Mouse (Mus musculus) layer of hippocampus, postnatal 10 days (tissue): ENCODE results near the gene Vwde. TPM values are rescaled to one million over a fixed set of nuclear protein-coding genes. Genes with fewer than 3 reads are reported as not detected.
A peak's percentile ranks its signal among the peaks of the same experiment; 100 is the strongest.

Experiments
- DNase-seq, 2 experiments: peaks; one replicate each; pipeline ENCODE4 v3.0.0; 2021; ENCODE audit warnings: low spot score in 2 of 2
- long read RNA-seq: library from polyadenylated mRNA; stranded (forward); transcript quantifications from one replicate; pipeline ENCODE4 v2.0.0, GENCODE M21; 2023
- total RNA-seq, 2 experiments: library from RNA; stranded (reverse); gene quantifications; 2 replicates each; pipeline ENCODE4 v1.2.3; 2021

The Vwde gene
- total RNA-seq, result under 1 TPM; 0.09 to 0.36 TPM
- long read RNA-seq, result 0 reads

- peak in 1 of 2 experiments; percentile 8 for DNase-seq
Observed at GRCm38 (mm10) chr6:13224596-13225227, at the start of gene Vwde. TSS of gene Vwde (minus strand) at chr6:13224965.

GRCm38 (mm10) chr6:13255341-13255740 lies 30.6 kb upstream of the Vwde start:
- no peak for DNase-seq

- DNase-seq, result no peak
Observed at GRCm38 (mm10) chr6:13248317-13248969, 23.7 kb upstream of the Vwde start.

GRCm38 (mm10) chr6:13206157-13206556 lies 18.6 kb downstream of the Vwde start:
- no peak for DNase-seq

GRCm38 (mm10) chr6:13197486-13197885 lies 27.3 kb downstream of the Vwde start:
- no peak for DNase-seq

GRCm38 (mm10) chr6:13186836-13187235 lies 37.9 kb downstream of the Vwde start:
- no peak for DNase-seq

GRCm38 (mm10) chr6:13180061-13180460 lies 44.7 kb downstream of the Vwde start:
- DNase-seq, result no peak

- DNase-seq, result no peak
Observed at GRCm38 (mm10) chr6:13169459-13170150, 55.2 kb downstream of the Vwde start.

GRCm38 (mm10) chr6:13166240-13166937 lies 58.4 kb downstream of the Vwde start:
- no peak for DNase-seq

- no peak for DNase-seq
Observed at GRCm38 (mm10) chr6:13159437-13159836, 65.3 kb downstream of the Vwde start.

GRCm38 (mm10) chr6:13153888-13154697 lies 70.7 kb downstream of the Vwde start:
- DNase-seq, result no peak

GRCm38 (mm10) chr6:13152062-13152640 lies 72.6 kb downstream of the Vwde start:
- DNase-seq, result peak; percentile 37 to 57

- no peak for DNase-seq
Observed at GRCm38 (mm10) chr6:13137255-13137654, 87.5 kb downstream of the Vwde start.

GRCm38 (mm10) chr6:13108662-13109061 lies 116.1 kb downstream of the Vwde start:
- DNase-seq, result no peak

Other genes starting within 250 kb of the Vwde start
- 100 to 1,000 TPM; 126 to 148 TPM for gene Tmem106b, start 155.2 kb downstream of the Vwde start, total RNA-seq